Mouse (Mus musculus): Measurements from ENCODE around the gene Pcx. TPM values are rescaled to one million over a fixed set of nuclear protein-coding genes. Genes with fewer than 3 reads are reported as not detected.

Pcx gene
- polyA plus RNA-seq, 1 experiment from 2014 or later = 20.7 TPM

DNA sequence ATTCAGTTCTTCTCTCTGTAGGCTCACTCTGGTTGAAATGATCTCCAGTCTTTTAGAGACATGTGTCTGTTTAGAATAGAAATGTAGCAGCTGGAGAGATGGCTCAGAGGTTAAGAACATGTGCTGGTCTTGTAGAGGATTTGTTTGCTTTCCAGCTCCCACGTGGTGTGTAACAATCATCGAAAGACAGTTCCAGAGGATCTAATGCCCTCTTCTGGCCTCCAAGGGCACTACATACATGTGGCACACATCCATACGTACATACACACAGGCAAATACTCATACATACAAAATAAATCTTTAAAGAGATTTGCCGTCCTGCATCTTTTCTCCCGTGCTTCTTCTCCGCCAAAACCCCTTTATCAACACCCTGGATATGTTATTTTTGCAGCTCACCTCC, 30.0 kb downstream of the Pcx start:
- 89% methylated on average over 6 of the region's 6 CpGs for WGBS
- H3K27me3 ChIP-seq = no peaks in the 10 kb centered on the region
- ATAC-seq = no peak
- H3K4me2 ChIP-seq (replicated peaks) = no peak overlapping the region
- no peak overlapping the region for H3K4me3 ChIP-seq (replicated peaks)
- H3K36me3 ChIP-seq = no peaks in the 10 kb centered on the region
- no peaks in the 10 kb centered on the region for H3K9me3 ChIP-seq
- H3K4me1 ChIP-seq (replicated peaks) = no peaks in the 10 kb centered on the region
- H3K9ac ChIP-seq (replicated peaks) = no peak overlapping the region
- no peak overlapping the region for H3K27ac ChIP-seq

DNA sequence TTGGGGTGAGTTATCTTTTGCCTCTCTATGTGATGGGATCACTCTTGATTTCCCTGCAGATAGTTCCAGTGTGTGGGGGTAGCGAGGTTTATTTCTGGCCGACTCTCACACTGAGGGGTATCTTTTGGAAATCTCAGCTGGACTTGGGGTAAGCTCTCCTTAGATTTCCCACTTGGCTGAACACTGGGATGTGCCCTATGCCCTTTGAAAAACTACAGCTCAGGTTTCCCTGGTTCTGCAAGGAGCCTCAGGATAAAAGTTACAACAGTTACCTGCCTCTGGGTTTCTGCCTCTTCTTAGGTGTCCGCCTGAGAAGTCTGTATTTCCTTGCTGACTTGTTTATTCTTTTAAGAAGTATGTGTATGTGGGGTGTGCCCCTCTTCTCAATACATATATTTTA, 30.7 kb downstream of the Pcx start:
- WGBS = 78% methylated on average over 3 of the region's 3 CpGs
- Histone ChIP-seq H3K27me3 (no peaks in the 10 kb centered on the region), H3K4me2 (replicated peaks) (no peak overlapping the region), H3K36me3 (no peaks in the 10 kb centered on the region), H3K27ac (no peak overlapping the region), H3K9ac (replicated peaks) (no peak overlapping the region), H3K4me3 (replicated peaks) (no peak overlapping the region), H3K9me3 (no peaks in the 10 kb centered on the region), H3K4me1 (replicated peaks) (no peaks in the 10 kb centered on the region)
- ATAC-seq = no peak

DNA sequence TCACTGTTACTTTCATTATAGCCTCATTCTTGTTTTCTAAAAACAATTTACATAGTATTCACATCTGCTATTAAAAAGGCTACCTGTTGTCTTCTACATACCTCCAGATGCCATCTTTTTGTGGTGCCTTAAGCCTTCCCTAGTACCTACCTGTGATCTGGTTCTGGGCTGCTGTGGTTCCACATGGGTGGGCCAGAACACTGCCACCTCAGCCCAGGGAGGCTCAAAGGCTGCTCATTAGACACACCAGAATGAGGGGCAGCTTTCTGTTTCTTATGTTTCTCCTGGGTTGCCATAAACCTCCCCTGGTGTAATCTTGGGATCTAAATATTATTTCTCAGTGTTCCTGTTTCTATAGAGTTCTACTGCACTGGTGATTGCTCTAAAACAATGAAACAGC, 31.8 kb downstream of the Pcx start:
- Histone ChIP-seq H3K9ac (replicated peaks) (no peak overlapping the region), H3K4me2 (replicated peaks) (no peak overlapping the region), H3K36me3 (no peaks in the 10 kb centered on the region), H3K4me3 (replicated peaks) (no peak overlapping the region), H3K9me3 (no peaks in the 10 kb centered on the region), H3K27ac (no peak overlapping the region), H3K4me1 (replicated peaks) (no peaks in the 10 kb centered on the region), H3K27me3 (no peaks in the 10 kb centered on the region)
- ATAC-seq = no peak

DNA sequence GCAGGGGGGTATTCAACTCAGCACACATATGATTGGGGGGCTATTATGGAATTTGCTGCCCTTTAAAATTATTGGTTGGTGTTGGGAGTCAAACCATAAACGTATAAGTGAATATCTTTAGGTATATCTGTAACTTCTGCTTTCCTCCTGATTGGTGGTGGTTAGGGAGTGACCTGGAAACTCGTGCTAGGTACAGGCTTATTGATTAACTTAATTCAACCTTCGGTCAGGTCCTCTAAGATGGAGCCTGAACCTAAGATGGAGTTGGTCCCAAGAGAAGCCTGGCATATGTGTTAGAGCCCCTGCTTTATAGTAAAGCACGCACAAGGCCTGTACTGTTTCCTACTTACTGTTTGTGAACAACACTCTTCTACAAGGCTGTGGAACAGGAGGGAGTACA, 34.8 kb downstream of the Pcx start:
- Histone ChIP-seq H3K4me3 (replicated peaks) (no peak overlapping the region), H3K36me3 (no peaks in the 10 kb centered on the region), H3K9ac (replicated peaks) (no peak overlapping the region), H3K27me3 (no peaks in the 10 kb centered on the region), H3K27ac (no peak overlapping the region), H3K9me3 (no peaks in the 10 kb centered on the region), H3K4me1 (replicated peaks) (no peaks in the 10 kb centered on the region), H3K4me2 (replicated peaks) (no peak overlapping the region)
- 87% methylated on average over 4 of the region's 4 CpGs for WGBS
- no peak for ATAC-seq

DNA sequence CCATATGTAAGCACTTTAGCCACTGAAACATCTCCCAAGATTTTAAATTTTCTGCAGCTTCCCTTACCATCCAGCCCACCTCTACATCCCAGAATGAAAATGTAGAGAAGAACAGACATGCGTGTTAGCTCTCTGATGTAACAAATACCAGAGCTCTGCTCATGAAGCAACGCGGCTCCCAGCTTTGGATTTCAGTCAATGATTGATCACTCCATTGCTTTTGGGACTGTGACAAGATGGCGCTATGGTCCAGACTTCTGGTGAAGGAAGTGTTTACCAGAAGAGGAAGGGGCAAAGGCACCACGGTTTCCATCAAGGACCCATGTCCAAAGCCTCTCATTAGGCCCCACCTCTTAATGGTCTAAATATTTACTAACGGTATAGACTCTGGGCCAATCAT, 35.6 kb downstream of the Pcx start:
- no peak overlapping the region for H3K27ac ChIP-seq
- no peak overlapping the region for H3K9ac ChIP-seq (replicated peaks)
- WGBS = 94% methylated on average over 6 of the region's 6 CpGs
- H3K4me1 ChIP-seq (replicated peaks) = no peaks in the 10 kb centered on the region
- H3K36me3 ChIP-seq = no peaks in the 10 kb centered on the region
- H3K4me3 ChIP-seq (replicated peaks) = no peak overlapping the region
- H3K4me2 ChIP-seq (replicated peaks) = no peak overlapping the region
- H3K27me3 ChIP-seq = no peaks in the 10 kb centered on the region
- no peaks in the 10 kb centered on the region for H3K9me3 ChIP-seq
- no peak for ATAC-seq

DNA sequence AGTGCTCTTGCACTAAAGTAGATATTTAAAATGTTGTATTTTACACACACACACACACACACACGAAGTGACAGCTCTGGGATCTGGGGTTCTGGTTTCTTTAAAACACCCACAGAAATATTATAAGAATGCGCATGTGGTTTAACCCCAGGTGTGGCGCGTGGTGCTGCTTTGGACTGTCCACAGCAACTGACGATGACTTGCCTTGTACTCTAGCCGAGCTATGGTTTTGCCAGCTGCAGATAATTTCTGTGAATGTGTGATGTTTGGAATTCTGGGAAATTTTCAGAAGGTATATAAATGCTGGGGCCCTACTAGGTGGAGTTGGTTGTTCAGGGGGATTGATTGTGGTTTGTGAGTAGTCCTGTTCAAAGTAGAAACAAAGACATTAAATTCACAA, 37.5 kb downstream of the Pcx start:
- H3K36me3 ChIP-seq = no peaks in the 10 kb centered on the region
- 86% methylated on average over 6 of the region's 6 CpGs for WGBS
- no peak overlapping the region for H3K4me3 ChIP-seq (replicated peaks)
- no peaks in the 10 kb centered on the region for H3K9me3 ChIP-seq
- no peak overlapping the region for H3K4me2 ChIP-seq (replicated peaks)
- H3K4me1 ChIP-seq (replicated peaks) = no peaks in the 10 kb centered on the region
- no peak overlapping the region for H3K27ac ChIP-seq
- ATAC-seq = no peak
- H3K9ac ChIP-seq (replicated peaks) = no peak overlapping the region
- H3K27me3 ChIP-seq = no peaks in the 10 kb centered on the region

DNA sequence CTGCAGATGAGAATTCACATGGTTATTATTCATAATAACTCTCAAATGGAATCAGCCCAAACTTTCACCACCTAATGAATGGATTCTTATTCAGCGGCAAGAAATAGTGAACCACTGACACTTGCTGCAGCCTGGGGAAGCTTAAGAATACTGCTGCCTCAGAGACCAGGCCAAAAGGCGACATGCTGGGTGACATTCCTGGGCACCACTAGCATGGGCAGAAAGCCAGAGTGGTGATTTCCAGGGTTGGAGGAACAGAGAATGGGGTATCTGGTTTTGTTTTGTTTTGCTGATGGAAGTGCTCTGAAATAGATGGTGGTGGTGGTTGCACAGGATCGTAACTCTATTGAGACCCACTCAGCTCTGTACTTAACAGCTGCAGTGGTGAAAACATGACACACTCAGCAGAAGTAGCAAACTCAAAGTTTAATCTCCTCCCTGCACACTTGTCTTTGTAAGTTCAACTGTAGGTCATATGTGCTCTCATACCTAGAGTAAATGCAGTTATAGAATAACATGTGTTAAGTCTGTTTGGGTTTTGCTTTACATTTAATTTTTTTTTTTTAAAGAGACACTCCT, 38.1 kb downstream of the Pcx start:
- 89% methylated on average over 3 of the region's 3 CpGs for WGBS
- no peak overlapping the region for H3K4me3 ChIP-seq (replicated peaks)

DNA sequence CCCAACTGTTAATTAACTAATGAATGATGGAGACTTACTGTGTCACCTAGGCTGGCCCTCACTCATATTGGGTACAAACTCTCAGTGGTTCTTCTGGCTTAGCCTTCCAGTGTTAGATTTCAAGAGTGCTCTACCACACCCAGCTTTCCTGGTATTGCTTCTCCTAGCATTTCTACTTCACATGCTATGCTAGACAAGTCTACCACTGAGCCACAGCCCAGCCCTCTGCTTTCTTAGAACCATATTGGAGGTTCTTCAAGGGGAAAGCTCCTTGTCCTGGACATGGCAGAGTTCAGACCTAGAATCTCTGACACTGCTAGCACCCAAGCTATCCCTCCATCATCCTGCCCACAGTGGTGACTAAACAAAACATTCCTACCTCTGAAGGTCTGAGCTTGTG, 44.0 kb downstream of the Pcx start:
- Histone ChIP-seq H3K4me1 (replicated peaks) (peaks cover 14% of the 10 kb centered on the region), H3K27ac (no peak overlapping the region), H3K4me3 (replicated peaks) (no peak overlapping the region), H3K9me3 (no peaks in the 10 kb centered on the region), H3K9ac (replicated peaks) (no peak overlapping the region), H3K36me3 (no peaks in the 10 kb centered on the region), H3K4me2 (replicated peaks) (no peak overlapping the region), H3K27me3 (no peaks in the 10 kb centered on the region)
- no peak for ATAC-seq

More for the DNA sequence above, 38.1 kb downstream of the Pcx start:
- Histone ChIP-seq H3K9me3 (no peaks in the 10 kb centered on the region), H3K4me2 (replicated peaks) (no peak overlapping the region), H3K27me3 (no peaks in the 10 kb centered on the region), H3K9ac (replicated peaks) (no peak overlapping the region), H3K27ac (no peak overlapping the region), H3K36me3 (no peaks in the 10 kb centered on the region), H3K4me1 (replicated peaks) (no peaks in the 10 kb centered on the region)
- ATAC-seq = no peak

DNA sequence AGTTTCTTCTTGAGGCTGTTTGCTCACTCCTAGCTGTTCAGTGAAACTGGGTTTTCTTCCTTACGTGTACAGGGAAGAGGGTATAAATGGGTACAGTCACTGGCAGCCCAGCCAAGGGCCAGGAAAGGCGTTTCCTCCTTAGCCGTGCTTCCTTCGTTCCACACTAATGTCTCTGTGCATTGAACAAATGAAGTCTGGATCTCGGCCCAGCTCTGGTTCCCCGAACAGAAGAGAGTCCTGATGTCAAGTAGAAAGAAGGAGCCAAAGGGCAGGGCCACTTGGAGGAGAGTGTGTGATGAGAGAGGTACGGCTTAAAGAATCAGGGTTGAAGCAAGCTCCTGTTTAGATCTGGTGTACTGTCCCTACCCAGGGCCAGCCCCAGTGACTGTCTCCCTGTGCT, 44.8 kb downstream of the Pcx start:
- H3K36me3 ChIP-seq = no peaks in the 10 kb centered on the region
- WGBS = 81% methylated on average over 7 of the region's 7 CpGs
- H3K27me3 ChIP-seq = no peaks in the 10 kb centered on the region
- no peaks in the 10 kb centered on the region for H3K9me3 ChIP-seq
- no peak overlapping the region for H3K4me3 ChIP-seq (replicated peaks)
- peaks cover 22% of the 10 kb centered on the region for H3K4me1 ChIP-seq (replicated peaks)
- H3K4me2 ChIP-seq (replicated peaks) = no peak overlapping the region
- H3K9ac ChIP-seq (replicated peaks) = no peak overlapping the region
- no peak overlapping the region for H3K27ac ChIP-seq
- no peak for ATAC-seq

DNA sequence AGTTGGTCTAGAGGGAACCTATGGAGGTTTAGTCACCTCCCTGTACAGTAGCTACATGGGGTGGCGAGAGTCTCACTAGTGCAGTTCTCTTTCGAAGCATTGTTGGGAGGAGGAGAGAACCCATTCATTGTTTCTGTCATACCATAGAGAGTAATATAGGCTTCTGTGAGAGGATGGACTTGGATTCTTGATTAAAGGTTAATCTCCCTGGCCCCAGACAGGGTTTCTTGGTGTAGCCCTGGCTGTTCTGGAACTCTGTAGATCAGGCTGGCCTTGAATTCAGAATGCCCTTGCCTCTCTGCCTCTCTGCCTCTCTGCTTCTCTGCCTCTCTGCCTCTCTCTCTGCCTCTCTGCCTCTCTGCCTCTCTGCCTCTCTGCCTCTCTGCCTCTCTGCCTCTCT, 46.5 kb downstream of the Pcx start:
- Histone ChIP-seq H3K4me3 (replicated peaks) (no peak overlapping the region), H3K9ac (replicated peaks) (no peak overlapping the region), H3K4me1 (replicated peaks) (peaks cover 22% of the 10 kb centered on the region), H3K4me2 (replicated peaks) (no peak overlapping the region), H3K27me3 (no peaks in the 10 kb centered on the region), H3K27ac (no peak overlapping the region), H3K9me3 (no peaks in the 10 kb centered on the region), H3K36me3 (no peaks in the 10 kb centered on the region)
- 92% methylated on average over 2 of the region's 2 CpGs for WGBS
- no peak for ATAC-seq

DNA sequence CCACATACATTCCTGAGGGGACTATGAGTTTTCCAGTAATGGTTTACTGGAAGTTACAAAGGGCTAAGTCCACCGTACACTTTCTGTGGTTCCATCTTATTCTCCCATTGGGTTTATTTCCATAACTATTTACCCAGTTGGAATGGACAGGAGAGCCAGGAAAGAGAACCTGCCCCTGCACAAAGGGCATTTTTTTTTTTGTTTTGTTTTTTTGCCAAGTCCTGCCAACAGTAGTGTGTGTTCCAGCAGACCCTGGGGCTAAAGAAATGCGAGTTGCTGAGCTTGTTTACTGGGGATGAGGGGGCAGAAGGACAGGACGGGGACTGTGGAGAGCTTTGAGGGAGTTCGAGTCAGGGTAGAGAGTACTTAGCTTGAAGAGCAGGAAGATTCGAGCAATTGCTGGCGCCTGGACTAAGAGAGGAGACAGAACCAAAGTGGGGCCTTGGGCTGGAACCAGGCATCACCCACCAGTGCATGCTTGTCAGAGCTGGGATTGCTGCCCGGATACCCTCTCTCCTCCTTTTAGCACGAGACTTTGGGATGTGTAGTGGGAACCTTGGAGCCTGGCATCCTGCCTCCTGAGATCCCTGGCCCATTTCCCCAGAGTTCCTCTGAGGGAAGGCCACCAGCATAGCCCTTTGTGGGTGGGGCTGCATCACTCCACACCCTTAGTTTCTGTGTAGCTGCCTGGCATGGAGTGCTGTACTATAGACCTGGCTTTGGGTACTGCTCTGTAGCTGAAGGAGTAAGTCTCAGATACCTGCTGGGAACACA, 47.7 kb downstream of the Pcx start:
- Histone ChIP-seq H3K36me3 (no peaks in the 10 kb centered on the region), H3K9ac (replicated peaks) (no peak overlapping the region), H3K27me3 (no peaks in the 10 kb centered on the region), H3K4me3 (replicated peaks) (no peak overlapping the region), H3K4me2 (replicated peaks) (no peak overlapping the region), H3K9me3 (no peaks in the 10 kb centered on the region), H3K4me1 (replicated peaks) (peaks cover 22% of the 10 kb centered on the region), H3K27ac (peak overlapping the region; percentile 45; the same call in 1 of the 2 replicates)
- WGBS = 62% methylated on average over 8 of the region's 8 CpGs
- 0 out of 2 replicates have a peak, but pooled peaks have one; percentile 45 for ATAC-seq

DNA sequence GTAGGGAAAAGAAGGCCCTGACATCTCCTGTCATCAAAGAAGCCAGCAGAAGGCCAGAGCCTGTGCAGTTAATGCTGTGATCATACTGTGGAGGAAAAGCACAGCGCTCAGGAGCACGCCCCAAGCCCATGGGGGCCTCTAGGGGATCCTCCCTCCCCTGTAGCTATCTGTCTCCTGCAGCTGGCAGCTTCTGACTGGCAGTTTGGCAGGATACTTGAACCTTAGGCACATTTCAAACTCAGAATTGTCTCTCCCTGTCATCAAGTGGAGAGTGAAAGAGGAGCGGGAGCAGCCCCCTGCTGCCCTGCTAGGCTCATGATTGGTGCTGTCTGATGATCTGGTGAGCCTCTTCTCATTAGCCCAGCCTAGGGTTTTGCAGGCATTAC, 48.3 kb downstream of the Pcx start:
- Histone ChIP-seq H3K9me3 (no peaks in the 10 kb centered on the region), H3K9ac (replicated peaks) (no peak overlapping the region), H3K36me3 (no peaks in the 10 kb centered on the region), H3K4me1 (replicated peaks) (peaks cover 22% of the 10 kb centered on the region), H3K27ac (peak overlapping the region; percentile 45; the same call in 1 of the 2 replicates), H3K4me3 (replicated peaks) (no peak overlapping the region), H3K4me2 (replicated peaks) (no peak overlapping the region), H3K27me3 (no peaks in the 10 kb centered on the region)
- 54% methylated on average over 3 of the region's 3 CpGs for WGBS
- ATAC-seq = 0 out of 2 replicates have a peak, but pooled peaks have one; percentile 30

DNA sequence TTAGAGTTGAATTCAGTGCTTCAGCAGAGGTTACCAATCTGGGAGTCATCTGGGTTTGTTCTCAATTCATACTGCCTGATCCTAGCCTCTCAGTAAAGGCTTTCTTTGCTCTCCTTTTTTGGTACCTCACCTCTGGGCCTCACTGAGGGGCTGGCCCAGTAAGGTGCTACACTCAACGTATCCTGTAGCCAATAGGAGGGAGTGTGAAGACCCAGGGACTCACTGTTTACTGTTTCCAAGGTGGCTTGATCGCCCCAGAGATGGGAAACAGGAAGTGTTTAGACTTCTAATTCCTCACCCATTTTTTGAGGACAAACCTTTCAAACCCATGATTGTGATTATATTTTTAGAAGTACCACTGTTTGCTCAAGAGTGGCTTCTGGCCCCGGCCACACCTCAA, 48.7 kb downstream of the Pcx start:
- no peak overlapping the region for H3K9ac ChIP-seq (replicated peaks)
- 69% methylated on average over 3 of the region's 3 CpGs for WGBS
- no peak overlapping the region for H3K4me3 ChIP-seq (replicated peaks)
- ATAC-seq = no peak
- H3K4me1 ChIP-seq (replicated peaks) = peaks cover 22% of the 10 kb centered on the region
- no peaks in the 10 kb centered on the region for H3K36me3 ChIP-seq
- H3K4me2 ChIP-seq (replicated peaks) = no peak overlapping the region
- H3K27ac ChIP-seq = peak overlapping the region; percentile 44; the same call in 1 of the 2 replicates
- H3K9me3 ChIP-seq = no peaks in the 10 kb centered on the region
- no peaks in the 10 kb centered on the region for H3K27me3 ChIP-seq
